Mouse (Mus musculus) layer of hippocampus, postnatal 25 days (tissue): ENCODE results near the gene Zfp931. TPM values are rescaled to one million over a fixed set of nuclear protein-coding genes. Genes with fewer than 3 reads are reported as not detected.
"Not testable (repeated sequence)": the region's sequence is repeated elsewhere in the genome, so short reads cannot be mapped to it uniquely, and the experiment has no call there.

ENCODE experiments used
- DNase-seq, 2 experiments: peaks; one replicate each; pipeline ENCODE4 v3.0.0; 2022; ENCODE audit warnings: mixed read lengths in 2 of 2, low spot score in 1 of 2; ENCODE audit errors: extremely low spot score in 1 of 2
- total RNA-seq, 2 experiments: library from RNA; stranded (reverse); gene quantifications; 2 replicates each; pipeline ENCODE4 v1.2.3; 2021

Zfp931 gene
- total RNA-seq, 2 experiments from 2014 or later = 26.5 to 27.4 TPM

DNA sequence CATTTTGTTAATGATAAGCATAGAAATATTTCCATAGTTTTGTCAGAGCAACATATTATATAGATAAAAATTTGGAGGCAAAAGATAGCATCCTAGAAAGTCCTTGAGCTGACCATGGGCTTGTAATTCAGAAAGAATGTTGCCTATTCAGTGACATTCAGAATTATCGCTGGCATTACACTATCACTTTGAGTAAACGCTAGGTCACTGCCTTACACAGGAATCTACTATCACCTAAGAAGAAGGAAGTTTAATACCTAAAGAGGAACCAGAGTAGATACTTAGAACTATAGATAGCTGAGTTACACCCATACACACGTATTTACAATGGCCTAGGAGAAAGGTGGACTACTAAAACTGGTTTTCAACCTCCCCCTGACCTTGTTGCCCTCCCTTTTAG, 58.8 kb downstream of the Zfp931 start:
- DNase-seq = not testable (repeated sequence)

Other genes with a start within 250 kb of the Zfp931 start
- gene Gm14325, start 238.1 kb downstream of the Zfp931 start, total RNA-seq = 100 to 1,000 TPM; 119 to 132 TPM
- gene Gm14327, start 181.4 kb downstream of the Zfp931 start, total RNA-seq = 1 to 10 TPM; 6.4 to 7.5 TPM
- 1 to 10 TPM in 1 of 2 experiments, not detected in 1; 1.3 TPM for gene Zfp972, start 152.9 kb downstream of the Zfp931 start, total RNA-seq
- gene Gm14326, start 121.2 kb downstream of the Zfp931 start, total RNA-seq = 10 to 100 TPM; 54.2 to 59.1 TPM
- 10 to 100 TPM; 25.5 to 29.1 TPM for gene Zfp971, start 55.2 kb downstream of the Zfp931 start, total RNA-seq
- gene Phactr3, start 40.5 kb upstream of the Zfp931 start, total RNA-seq = 100 to 1,000 TPM; 148 TPM